Mouse (Mus musculus) A20 (cell line): ENCODE results near the gene Gm42372.
A peak's percentile ranks its signal among the peaks of the same experiment; 100 is the strongest.
"Not testable (repeated sequence)": the region's sequence is repeated elsewhere in the genome, so short reads cannot be mapped to it uniquely, and the experiment has no call there.

ENCODE experiments used
- DNase-seq: peaks from one replicate; pipeline ENCODE4 v3.0.0-alpha.2; 2011; ENCODE audit warnings: low read depth, low spot score

Gm42372 gene

GRCm38 (mm10) chr7:16982859-16983568 is at the start of gene Gm42372:
Gm42372 (plus strand) TSS chr7:16983086.
- no peak for DNase-seq

GRCm38 (mm10) chr7:16937312-16937711 is 45.6 kb upstream of the Gm42372 start:
- peak; percentile 54 for DNase-seq

- DNase-seq = no peak
These were observed 44.6 kb upstream of the Gm42372 start for GRCm38 (mm10) chr7:16938117-16938791.

- DNase-seq = no peak
These were observed 42.6 kb upstream of the Gm42372 start for GRCm38 (mm10) chr7:16940292-16940691.

- no peak for DNase-seq
These were observed 40.0 kb upstream of the Gm42372 start for GRCm38 (mm10) chr7:16942861-16943260.

- no peak for DNase-seq
These were observed 38.7 kb upstream of the Gm42372 start, which contains the start of gene Pnmal2 for GRCm38 (mm10) chr7:16944061-16944807. Pnmal2 (plus strand) TSS chr7:16944682.

- no peak for DNase-seq
These were observed 38.0 kb upstream of the Gm42372 start for GRCm38 (mm10) chr7:16944808-16945315.

- DNase-seq = no peak
These were observed 37.5 kb upstream of the Gm42372 start for GRCm38 (mm10) chr7:16945419-16945818.

- DNase-seq = no peak
These were observed 36.2 kb upstream of the Gm42372 start for GRCm38 (mm10) chr7:16946441-16947348.

- DNase-seq = no peak
These were observed 35.5 kb upstream of the Gm42372 start for GRCm38 (mm10) chr7:16947349-16947895.

- no peak for DNase-seq
These were observed 34.9 kb upstream of the Gm42372 start for GRCm38 (mm10) chr7:16947959-16948361.

GRCm38 (mm10) chr7:16948923-16949458 is 33.9 kb upstream of the Gm42372 start:
- no peak for DNase-seq

GRCm38 (mm10) chr7:16949908-16950841 is 32.7 kb upstream of the Gm42372 start:
- peak; percentile 88 for DNase-seq

- peak; percentile 96 for DNase-seq
These were observed 31.8 kb upstream of the Gm42372 start for GRCm38 (mm10) chr7:16950861-16951635.

GRCm38 (mm10) chr7:16953776-16954175 is 29.1 kb upstream of the Gm42372 start:
- DNase-seq = not testable (repeated sequence)

GRCm38 (mm10) chr7:16955712-16956111 is 27.2 kb upstream of the Gm42372 start:
- DNase-seq = no peak

GRCm38 (mm10) chr7:16956410-16957265 is 26.2 kb upstream of the Gm42372 start:
- no peak for DNase-seq
